Mouse (Mus musculus) cerebellum, adult 2 months (tissue): ENCODE results near the gene Irgc1.

ENCODE experiments used
- CTCF ChIP-seq: fragments of 200-500 bp; IDR thresholded peaks from 2 replicates; pipeline ENCODE4 v1.5.1; 2011; ENCODE audit warnings: low read depth, mild to moderate bottlenecking, control low read depth, low read length, moderate library complexity, borderline replicate concordance; ENCODE audit not compliant: insufficient read depth
- POLR2A ChIP-seq: fragments of 200-500 bp; IDR thresholded peaks from 2 replicates; pipeline ENCODE4 v1.6.1; 2011; ENCODE audit warnings: low read length, control low read depth, borderline replicate concordance; ENCODE audit not compliant: insufficient read depth

DNA sequence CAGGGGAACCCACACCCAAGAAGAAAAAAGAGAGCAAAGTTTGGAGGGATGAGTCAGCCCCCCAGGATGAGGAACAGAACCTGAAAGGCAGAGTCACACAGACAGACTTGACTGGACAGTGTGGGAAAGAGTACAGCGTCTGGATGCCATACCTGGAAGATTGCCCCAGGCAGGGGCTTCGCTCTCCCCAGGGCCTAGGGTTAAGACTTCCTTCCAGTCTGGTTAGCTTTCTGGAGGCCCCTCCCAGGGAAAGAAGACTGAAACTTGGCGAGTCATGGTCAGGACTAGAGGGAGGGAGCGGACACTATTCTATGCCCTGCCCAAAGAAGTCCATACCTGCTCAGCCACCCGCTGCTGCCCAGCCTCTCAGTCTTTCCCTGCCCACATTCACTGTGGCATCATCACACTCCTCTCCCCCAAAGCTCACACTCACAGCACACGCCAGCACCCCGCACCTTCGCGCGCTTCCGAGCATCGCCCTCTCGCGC, 28.9 kb upstream of the Irgc1 start:
- TF ChIP-seq CTCF, result no peak
- no peak for TF ChIP-seq POLR2A
